Comparison of ENCODE assay signal across 14 mouse cellular contexts in the genomic region with DNA sequence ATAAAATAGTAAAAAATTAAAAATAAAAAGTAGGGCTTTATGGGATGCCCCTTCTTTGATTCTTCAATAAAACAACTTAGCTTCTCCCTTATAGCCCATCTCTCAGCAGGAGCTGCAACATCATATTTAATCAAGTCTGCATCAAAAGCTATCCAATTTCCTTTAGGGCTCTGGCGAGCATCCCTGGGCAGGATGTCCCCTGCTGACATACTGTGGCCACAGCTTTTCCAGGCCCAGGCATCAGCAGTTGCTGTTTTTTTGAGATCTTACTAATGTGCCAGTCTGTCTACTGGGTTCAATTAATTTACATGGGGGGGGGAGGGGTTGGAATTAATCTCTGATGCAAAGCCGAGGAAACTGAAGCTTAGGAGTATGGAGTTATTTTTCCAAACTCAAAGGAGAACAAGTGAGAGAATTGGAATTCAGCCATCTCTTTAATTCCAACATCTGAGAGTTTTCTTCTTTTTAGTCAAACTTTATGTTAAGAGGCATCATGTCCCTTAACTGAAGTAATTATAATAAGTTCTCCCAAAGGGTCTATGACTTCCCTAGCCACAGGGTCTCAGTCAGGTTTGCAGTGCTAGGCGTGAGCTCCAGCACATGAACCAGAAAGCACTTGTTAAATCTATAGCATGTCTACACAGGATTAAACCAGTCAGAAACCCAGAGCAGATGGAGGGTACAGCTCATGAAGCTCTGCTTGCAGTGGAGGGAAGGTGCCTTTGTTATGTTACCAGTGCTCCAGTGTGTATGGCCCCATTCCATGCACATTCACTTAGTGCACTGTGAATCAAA.
DNase-seq lines count a peak whose midpoint lies in the region; ATAC-seq and TF ChIP-seq lines count a peak whose summit lies in the region.
"Had no signal": no experiment of that assay in that cellular context is flagged by ENCODE, and none has a peak within 500 bp of the region (broad histone marks: within the 10 kb centered on the region; RNA-seq: fewer than 3 reads in every experiment).

No protein-coding gene starts in this region.

- H3K9ac ChIP-seq in hindbrain, embryonic 15.5 days, result no peak overlapping the region
- H3K9ac ChIP-seq in hindbrain, postnatal 0 days (replicated peaks; ENCODE audit: low read length), result no peak overlapping the region
- H3K9ac ChIP-seq in limb, embryonic 13.5 days, result no peak overlapping the region
- no peak overlapping the region for H3K9ac ChIP-seq in heart, embryonic 12.5 days

- 60% methylated on average over 3 of the region's 3 CpGs for whole genome bisulfite sequencing in hindbrain, embryonic 15.5 days
- 37% methylated on average over 3 of the region's 3 CpGs for WGBS in hindbrain, postnatal 0 days
- 27% methylated on average over 3 of the region's 3 CpGs for WGBS in limb, embryonic 13.5 days
- WGBS in heart, embryonic 12.5 days, result 74% methylated on average over 3 of the region's 3 CpGs

- ATAC-seq in hindbrain, embryonic 15.5 days (ENCODE audit: low FRiP score, low read depth), result 0 out of 2 replicates have a peak, but pooled peaks have one; percentile 30
- ATAC-seq in hindbrain, postnatal 0 days, result no peak
- ATAC-seq in limb, embryonic 13.5 days (ENCODE audit: low FRiP score, low read depth), result peak; percentile 76; the same call in 1 of the 2 replicates
- ATAC-seq in heart, embryonic 12.5 days (ENCODE audit: insufficient number of reproducible peaks, low FRiP score), result no peak
- ATAC-seq: intestine, embryonic 16.5 days had no signal

- no peak for TF ChIP-seq CTCF in hindbrain, postnatal 0 days (IDR thresholded peaks at IDR 0.05; ENCODE audit: low read depth)
- no peak for TF ChIP-seq CTCF in brain, embryonic 14.5 days (IDR thresholded peaks at IDR 0.05; ENCODE audit: borderline replicate concordance, extremely low read depth, insufficient read depth, insufficient read length)

- H3K27ac ChIP-seq in hindbrain, embryonic 15.5 days (replicated peaks), result no peak overlapping the region
- no peak overlapping the region for H3K27ac ChIP-seq in hindbrain, postnatal 0 days
- no peak overlapping the region for H3K27ac ChIP-seq in limb, embryonic 13.5 days
- H3K27ac ChIP-seq in heart, embryonic 12.5 days (ENCODE audit: poor library complexity, severe bottlenecking), result no peak overlapping the region
- H3K27ac ChIP-seq: hindbrain, embryonic 10.5 days had no signal

- H3K27me3 ChIP-seq in hindbrain, embryonic 15.5 days, result no peaks in the 10 kb centered on the region
- no peaks in the 10 kb centered on the region for H3K27me3 ChIP-seq in hindbrain, postnatal 0 days (ENCODE audit: insufficient read depth, low read length)
- no peaks in the 10 kb centered on the region for H3K27me3 ChIP-seq in limb, embryonic 13.5 days
- H3K27me3 ChIP-seq in heart, embryonic 12.5 days (replicated peaks), result no peaks in the 10 kb centered on the region

- H3K4me3 ChIP-seq in hindbrain, embryonic 15.5 days, result no peak overlapping the region
- H3K4me3 ChIP-seq in hindbrain, postnatal 0 days (ENCODE audit: low read length), result no peak overlapping the region
- H3K4me3 ChIP-seq in limb, embryonic 13.5 days, result no peak overlapping the region
- no peak overlapping the region for H3K4me3 ChIP-seq in heart, embryonic 12.5 days
- H3K4me3 ChIP-seq: hindbrain, embryonic 10.5 days had no signal

- no peaks in the 10 kb centered on the region for H3K9me3 ChIP-seq in hindbrain, embryonic 15.5 days
- H3K9me3 ChIP-seq in hindbrain, postnatal 0 days (ENCODE audit: low read length), result no peaks in the 10 kb centered on the region
- H3K9me3 ChIP-seq in limb, embryonic 13.5 days, result no peaks in the 10 kb centered on the region
- no peaks in the 10 kb centered on the region for H3K9me3 ChIP-seq in heart, embryonic 12.5 days (replicated peaks)
- H3K9me3 ChIP-seq: hindbrain, embryonic 10.5 days had no signal

- no peaks in the 10 kb centered on the region for H3K4me1 ChIP-seq in hindbrain, embryonic 15.5 days (replicated peaks)
- no peaks in the 10 kb centered on the region for H3K4me1 ChIP-seq in hindbrain, postnatal 0 days (ENCODE audit: insufficient read depth, low read length)
- H3K4me1 ChIP-seq in limb, embryonic 13.5 days, result peaks cover 18% of the 10 kb centered on the region
- H3K4me1 ChIP-seq in heart, embryonic 12.5 days (replicated peaks), result no peaks in the 10 kb centered on the region
- H3K4me1 ChIP-seq: hindbrain, embryonic 10.5 days had no signal

- no peak for TF ChIP-seq POLR2A in brain, embryonic 14.5 days (IDR thresholded peaks at IDR 0.05; ENCODE audit: borderline replicate concordance, extremely low read depth, insufficient read depth, insufficient read length, poor library complexity, severe bottlenecking)

- no peak overlapping the region for H3K4me2 ChIP-seq in hindbrain, embryonic 15.5 days
- H3K4me2 ChIP-seq in hindbrain, postnatal 0 days (ENCODE audit: low read depth, low read length), result no peak overlapping the region
- no peak overlapping the region for H3K4me2 ChIP-seq in limb, embryonic 13.5 days (replicated peaks)
- H3K4me2 ChIP-seq in heart, embryonic 12.5 days, result no peak overlapping the region

- H3K36me3 ChIP-seq in hindbrain, embryonic 15.5 days, result no peaks in the 10 kb centered on the region
- H3K36me3 ChIP-seq in hindbrain, postnatal 0 days (ENCODE audit: insufficient read depth, low read length), result no peaks in the 10 kb centered on the region
- no peaks in the 10 kb centered on the region for H3K36me3 ChIP-seq in limb, embryonic 13.5 days
- H3K36me3 ChIP-seq in heart, embryonic 12.5 days, result no peaks in the 10 kb centered on the region
- H3K36me3 ChIP-seq: hindbrain, embryonic 10.5 days had no signal

- DNase-seq in hindbrain, postnatal 0 days (ENCODE audit: low spot score), result no peak
- DNase-seq in brain, embryonic 14.5 days (ENCODE audit: low read depth), result peak; percentile 35
- peak; percentile 28 for DNase-seq in cerebellum, adult 8-10 months
- no peak for DNase-seq in urinary bladder, postnatal 36 days (ENCODE audit: low spot score in 2 of 2)
- DNase-seq: B cell, adult 2 months; gastrocnemius, postnatal 14 days; lung, adult 18-20 months; lung, postnatal 14 days; right cerebral cortex, postnatal 4 days had no signal

Comparison
In these comparisons a context has a peak if more than half of its experiments do, and no peak if none do; other contexts are left out.
1. ATAC-seq: peak in hindbrain, embryonic 15.5 days (single experiment) and limb, embryonic 13.5 days (single experiment); none in hindbrain, postnatal 0 days (single experiment) and heart, embryonic 12.5 days (single experiment).
2. DNase-seq: peak in brain, embryonic 14.5 days (single experiment) and cerebellum, adult 8-10 months (single experiment); none in hindbrain, postnatal 0 days (single experiment) and urinary bladder, postnatal 36 days (0 of 2).